Mouse (Mus musculus) stomach, postnatal 0 days (tissue): Measurements from ENCODE around the gene Pgc.

Experiments used
- CTCF ChIP-seq: IDR thresholded peaks from 2 replicates; pipeline ENCODE4 v1.5.1; 2016; ENCODE audit warnings: antibody characterized with exemption, low read depth, mild to moderate bottlenecking, moderate library complexity
- EP300 ChIP-seq: optimal IDR thresholded peaks from 2 replicates; pipeline ENCODE3; 2016; ENCODE audit warnings: antibody characterized with exemption

DNA sequence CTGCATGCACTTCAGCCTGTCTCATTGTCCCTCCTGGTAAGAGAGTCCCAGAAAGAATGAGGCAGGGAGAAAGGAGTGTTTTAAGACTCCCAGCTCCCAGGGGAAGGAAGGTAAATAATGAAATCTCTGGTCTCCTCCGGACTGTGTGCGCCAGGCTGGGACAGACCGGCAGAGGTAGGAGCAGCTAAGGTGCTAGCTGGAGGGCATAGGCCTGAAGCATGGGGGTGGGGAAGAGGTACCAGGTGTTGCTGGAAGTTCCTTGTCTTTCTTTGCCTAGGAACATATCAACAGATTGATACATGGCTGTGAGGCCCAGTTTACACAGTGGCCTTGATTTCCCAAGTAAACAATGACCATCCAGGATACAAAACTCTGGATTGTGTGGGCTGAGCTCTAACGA, 17.7 kb upstream of the Pgc start:
- TF ChIP-seq CTCF (no peak), EP300 (no peak)
